Mouse (Mus musculus): ENCODE measurements around the gene Olfr731.

The Olfr731 gene

DNA sequence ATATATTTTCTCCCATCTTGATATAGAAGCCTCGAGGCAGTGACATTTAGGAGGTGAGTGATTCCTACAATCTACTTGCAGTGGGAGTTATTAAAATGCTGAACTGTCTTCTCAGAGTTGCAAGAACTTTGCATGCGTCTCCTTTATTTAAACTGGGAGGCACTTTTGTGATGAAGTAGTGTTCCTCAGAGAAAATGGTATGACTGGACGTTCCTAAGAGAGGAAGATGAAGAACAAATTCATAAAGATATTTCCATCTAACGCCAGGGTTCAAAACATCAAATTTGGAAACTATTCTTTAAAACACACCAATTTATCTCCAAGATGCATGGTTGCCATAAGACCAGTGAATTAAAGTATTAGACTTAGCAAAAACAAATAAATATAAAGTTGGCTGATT lies at the start of gene Olfr731:
Olfr731 (minus strand) TSS at position 101 of the 400 bp plus-strand sequence.
- in situ Hi-C loops (cut with MboI; ENCODE audit: low sequenced_read_pairs), result loop anchor here (25.0 kb wide), 1 partner anchor 104 kb away; the partner anchor contains the start of gene Olfr728

DNA sequence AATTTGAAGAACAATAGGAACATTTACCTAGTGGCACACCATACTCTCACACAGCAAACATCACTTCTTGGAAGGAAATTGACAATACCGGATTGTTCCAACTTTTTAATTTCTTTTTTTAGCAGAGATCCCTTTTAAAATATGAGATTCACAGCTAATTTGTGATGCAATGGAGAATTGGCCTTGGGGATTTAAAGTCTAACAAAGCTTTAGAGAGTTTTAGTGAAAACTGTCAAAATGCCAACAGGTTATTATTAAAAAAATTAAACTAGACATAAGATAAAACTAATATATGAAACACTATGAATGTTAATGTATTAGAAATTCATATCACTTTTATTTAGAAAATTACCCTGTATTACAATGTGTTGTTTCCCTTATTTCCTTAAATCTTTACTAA lies 42.4 kb upstream of the Olfr731 start, which contains the start of gene Olfr732:
Olfr732 (minus strand) TSS at position 101 of the 400 bp plus-strand sequence.
- in situ Hi-C loops (cut with MboI; ENCODE audit: low sequenced_read_pairs), result no loop called here

DNA sequence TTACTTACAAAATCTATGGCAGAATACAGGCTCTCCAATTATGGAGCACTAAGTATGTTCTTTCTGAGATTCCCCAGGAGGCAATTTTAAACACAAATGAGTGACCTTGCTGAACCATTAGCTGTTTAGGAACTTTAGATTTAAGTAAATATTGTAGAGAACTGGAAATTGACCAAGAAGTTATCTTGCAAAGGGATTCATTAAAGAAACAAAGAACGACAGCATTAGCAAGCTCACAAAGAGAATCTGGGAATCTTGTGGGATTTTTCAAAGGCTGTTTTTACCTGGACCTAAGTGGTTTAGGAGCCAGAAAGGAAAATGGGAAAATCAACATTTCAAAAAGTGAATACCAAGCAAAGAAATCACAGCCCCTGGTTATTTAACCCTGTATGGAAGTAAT lies 53.6 kb downstream of the Olfr731 start, which contains the start of gene Olfr730:
Olfr730 (minus strand) TSS at position 101 of the 400 bp plus-strand sequence.
- in situ Hi-C loops (cut with MboI; ENCODE audit: low sequenced_read_pairs), result no loop called here
